Mouse (Mus musculus) liver, adult 2 months (tissue): ENCODE measurements at regions not wholly inside any gene's neighbourhood (a gene's known extent, or its start where the extent isn't known, plus 50 kb on each side); places are given as distances from the start of the nearest gene placed in this dataset.

Source experiments
- DNase-seq: peaks from one replicate; pipeline ENCODE4 v3.0.0-alpha.2; 2011; ENCODE audit warnings: low read depth, low spot score; ENCODE audit errors: extremely low read depth
- H3K27ac ChIP-seq: fragments of 200-500 bp; replicated peaks from 2 replicates; pipeline ENCODE4 v1.5.1; 2012; ENCODE audit warnings: low read depth, mild to moderate bottlenecking, control low read depth, inconsistent platforms, low read length; ENCODE audit not compliant: insufficient read depth
- H3K27me3 ChIP-seq: fragments of 200-500 bp; 2 replicates; pipeline ENCODE4 v1.6.1; 2012; ENCODE audit warnings: mild to moderate bottlenecking, moderate library complexity, low read length, inconsistent platforms; ENCODE audit not compliant: control insufficient read depth, insufficient read depth
- H3K36me3 ChIP-seq: fragments of 200-500 bp; 2 replicates; pipeline ENCODE4 v1.6.1; 2012; ENCODE audit warnings: low read length, inconsistent platforms; ENCODE audit not compliant: control insufficient read depth, insufficient read depth
- H3K4me1 ChIP-seq: fragments of 200-500 bp; 2 replicates; pipeline ENCODE4 v1.6.1; 2011; ENCODE audit warnings: low read length; ENCODE audit not compliant: control insufficient read depth, insufficient read depth
- H3K4me3 ChIP-seq: fragments of 200-500 bp; 2 replicates; pipeline ENCODE4 v1.5.1; 2011; ENCODE audit warnings: low read depth, mild to moderate bottlenecking, control low read depth, low read length, moderate library complexity; ENCODE audit not compliant: insufficient read depth
- H3K79me2 ChIP-seq: fragments of 200-500 bp; 2 replicates; pipeline ENCODE4 v1.6.1; 2012; ENCODE audit warnings: inconsistent platforms, mild to moderate bottlenecking, low read length, moderate library complexity; ENCODE audit not compliant: control insufficient read depth, insufficient read depth
- H3K9ac ChIP-seq: fragments of 200-500 bp; 2 replicates; pipeline ENCODE4 v1.6.1; 2012; ENCODE audit warnings: low read depth, mild to moderate bottlenecking, control low read depth, inconsistent platforms, low read length
- CTCF ChIP-seq: fragments of 200-500 bp; IDR thresholded peaks from 2 replicates; pipeline ENCODE4 v1.5.1; 2011; ENCODE audit warnings: low read depth, low read length, control low read depth
- POLR2A ChIP-seq: fragments of 200-500 bp; IDR thresholded peaks from 2 replicates; pipeline ENCODE4 v1.6.1; 2011; ENCODE audit warnings: low read length, control low read depth; ENCODE audit not compliant: insufficient read depth; ENCODE audit errors: extremely low read depth
- WGBS: fragments of 180-500 bp; shearing (Covaris S2); methylation state at CpG from one replicate; pipeline ENCODE4 v1.1.7; 2018; 5-methylcytosine and 5-hydroxymethylcytosine counted together

- no peaks in the 10 kb centered on the region for H3K27me3 ChIP-seq
- no peak overlapping the region for H3K4me3 ChIP-seq
- H3K27ac ChIP-seq = no peak overlapping the region
- WGBS = 72% methylated on average over 13 of the region's 13 CpGs
- no peaks in the 10 kb centered on the region for H3K36me3 ChIP-seq
- no peaks in the 10 kb centered on the region for H3K4me1 ChIP-seq
- no peak for DNase-seq
- H3K79me2 ChIP-seq = no peaks in the 10 kb centered on the region
- TF ChIP-seq CTCF (no peak), POLR2A (no peak)
- H3K9ac ChIP-seq = no peak overlapping the region
Observed at GRCm38 (mm10) chr1:193541934-193542580, 172.0 kb upstream of the Camk1g start.

DNA sequence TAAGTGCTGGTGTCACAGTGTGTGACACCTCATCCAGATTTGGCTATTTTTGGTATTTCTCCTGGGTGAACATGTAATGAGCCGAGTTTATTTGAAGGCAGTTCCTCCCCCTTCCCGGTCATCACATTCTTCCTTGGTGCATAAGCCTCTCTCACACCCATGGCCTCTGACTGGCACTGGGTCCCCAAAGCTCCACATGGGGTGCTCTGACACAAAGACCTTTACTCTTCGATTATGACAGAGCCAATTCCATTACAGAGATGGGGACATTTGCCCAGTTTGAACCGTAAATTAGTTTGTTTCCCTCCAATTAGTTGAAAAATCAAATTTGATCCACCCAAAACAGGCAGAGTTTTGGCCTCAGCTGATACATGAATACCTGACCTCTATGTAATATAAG lies 171.2 kb upstream of the Camk1g start:
- no peak for DNase-seq
- Histone ChIP-seq H3K27ac (no peak overlapping the region), H3K79me2 (no peaks in the 10 kb centered on the region), H3K4me1 (no peaks in the 10 kb centered on the region), H3K27me3 (no peaks in the 10 kb centered on the region), H3K9ac (no peak overlapping the region), H3K36me3 (no peaks in the 10 kb centered on the region), H3K4me3 (no peak overlapping the region)
- 79% methylated on average over 4 of the region's 4 CpGs for WGBS
- no peak for TF ChIP-seq POLR2A
- no peak for TF ChIP-seq CTCF

DNA sequence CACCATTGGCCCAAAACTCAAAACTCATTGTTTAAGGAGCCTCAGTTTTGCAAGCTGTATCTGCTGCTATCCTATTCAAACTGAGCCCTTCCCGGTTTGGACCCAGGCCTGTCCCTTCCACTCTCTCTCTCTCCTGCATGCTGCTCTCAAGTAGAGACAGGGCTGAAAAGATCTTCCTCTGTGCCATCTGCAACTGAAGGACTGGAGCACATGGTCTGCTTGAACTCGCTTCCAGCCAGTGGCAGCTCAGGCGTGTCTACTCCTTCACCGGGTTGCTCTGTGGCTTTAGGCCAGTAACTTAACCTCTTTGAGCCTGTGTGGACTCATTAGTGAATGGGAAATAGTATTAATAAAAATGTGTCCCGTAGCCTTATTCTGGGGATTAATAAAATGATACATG lies 170.4 kb upstream of the Camk1g start:
- DNase-seq = no peak
- TF ChIP-seq POLR2A (no peak), CTCF (no peak)
- Histone ChIP-seq H3K9ac (no peak overlapping the region), H3K36me3 (no peaks in the 10 kb centered on the region), H3K4me3 (no peak overlapping the region), H3K79me2 (no peaks in the 10 kb centered on the region), H3K27ac (no peak overlapping the region), H3K4me1 (no peaks in the 10 kb centered on the region), H3K27me3 (no peaks in the 10 kb centered on the region)
- WGBS = 85% methylated on average over 5 of the region's 5 CpGs

- H3K9ac ChIP-seq = no peak overlapping the region
- H3K27me3 ChIP-seq = no peaks in the 10 kb centered on the region; the same call in 1 of the 2 replicates
- TF ChIP-seq CTCF = no peak
- no peak for TF ChIP-seq POLR2A
- H3K36me3 ChIP-seq = no peaks in the 10 kb centered on the region
- H3K4me1 ChIP-seq = no peaks in the 10 kb centered on the region
- no peaks in the 10 kb centered on the region for H3K79me2 ChIP-seq
- DNase-seq = peak; percentile 28
- no peak overlapping the region for H3K4me3 ChIP-seq
- 88% methylated on average over 6 of the region's 6 CpGs for WGBS
- H3K27ac ChIP-seq = no peak overlapping the region
Observed at GRCm38 (mm10) chr1:193539261-193539660, 169.2 kb upstream of the Camk1g start.

DNA sequence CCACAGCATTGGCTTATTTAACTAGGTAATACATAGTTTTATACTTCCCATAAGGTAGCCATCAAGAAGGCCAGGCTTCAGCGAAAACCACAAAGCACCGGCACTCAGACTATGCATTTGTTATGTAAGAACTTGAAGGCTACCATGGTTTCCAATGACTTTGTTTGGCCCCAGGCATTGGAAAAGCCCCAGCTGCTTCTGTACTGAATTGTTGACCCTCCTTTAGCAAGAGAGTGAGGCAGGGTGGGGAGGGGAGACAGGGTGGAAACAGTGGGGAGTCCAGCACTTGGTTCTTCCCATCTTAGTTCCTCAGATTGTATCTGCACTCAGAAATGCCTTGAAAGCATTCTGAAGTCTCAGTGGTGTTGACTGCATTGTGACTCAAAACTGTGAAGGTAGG lies 168.3 kb upstream of the Camk1g start:
- Histone ChIP-seq H3K27me3 (no peaks in the 10 kb centered on the region; the same call in 1 of the 2 replicates), H3K9ac (no peak overlapping the region), H3K27ac (no peak overlapping the region), H3K36me3 (no peaks in the 10 kb centered on the region), H3K4me1 (no peaks in the 10 kb centered on the region), H3K79me2 (no peaks in the 10 kb centered on the region), H3K4me3 (no peak overlapping the region)
- TF ChIP-seq CTCF (no peak), POLR2A (no peak)
- DNase-seq = no peak
- WGBS = 93% methylated on average over 2 of the region's 2 CpGs

- TF ChIP-seq POLR2A (no peak), CTCF (no peak)
- no peaks in the 10 kb centered on the region for H3K36me3 ChIP-seq
- 90% methylated on average over 5 of the region's 5 CpGs for WGBS
- H3K4me3 ChIP-seq = no peak overlapping the region
- no peaks in the 10 kb centered on the region; the same call in 1 of the 2 replicates for H3K27me3 ChIP-seq
- no peak for DNase-seq
- H3K27ac ChIP-seq = no peak overlapping the region
- H3K4me1 ChIP-seq = no peaks in the 10 kb centered on the region
- H3K79me2 ChIP-seq = no peaks in the 10 kb centered on the region
- no peak overlapping the region for H3K9ac ChIP-seq
Observed at GRCm38 (mm10) chr1:193537616-193538015, 167.5 kb upstream of the Camk1g start.
